Mouse (Mus musculus): ENCODE data around the gene Fam170b. TPM values are rescaled to one million over a fixed set of nuclear protein-coding genes. Genes with fewer than 3 reads are reported as not detected.

Gene Fam170b
- polyA plus RNA-seq, 1 experiment from 2014 or later: not detected

GRCm38 (mm10) chr14:32842052-32842451, 8.3 kb downstream of the Fam170b start:
- Histone ChIP-seq H3K4me2 (replicated peaks; ENCODE audit: low read depth, low read length) (no peak overlapping the region), H3K27me3 (ENCODE audit: control insufficient read depth, insufficient read depth, low read length) (no peaks in the 10 kb centered on the region), H3K36me3 (ENCODE audit: control insufficient read depth, insufficient read depth, low read length) (no peaks in the 10 kb centered on the region), H3K27ac (ENCODE audit: low read depth, low read length) (no peak overlapping the region), H3K9me3 (ENCODE audit: control insufficient read depth, low read length) (no peaks in the 10 kb centered on the region), H3K4me1 (replicated peaks; ENCODE audit: control insufficient read depth, insufficient read depth, low read length) (no peaks in the 10 kb centered on the region), H3K9ac (ENCODE audit: low read depth, low read length) (no peak overlapping the region), H3K4me3 (ENCODE audit: low read depth, low read length) (no peak overlapping the region)
- ATAC-seq (ENCODE audit: low FRiP score) (no peak), DNase-seq (ENCODE audit: low spot score) (no peak)

GRCm38 (mm10) chr14:32854059-32854458, 20.3 kb downstream of the Fam170b start:
- no peak for DNase-seq (ENCODE audit: low spot score)
- WGBS: 92% methylated on average over 4 of the region's 4 CpGs

GRCm38 (mm10) chr14:32856246-32856645, 22.5 kb downstream of the Fam170b start:
- WGBS: 44% methylated on average over 5 of the region's 5 CpGs
- DNase-seq (ENCODE audit: low spot score): no peak
- Histone ChIP-seq H3K4me3 (ENCODE audit: low read depth, low read length) (peak overlapping the region; percentile 47), H3K9me3 (ENCODE audit: control insufficient read depth, low read length) (no peaks in the 10 kb centered on the region), H3K27me3 (ENCODE audit: control insufficient read depth, insufficient read depth, low read length) (peaks cover 2% of the 10 kb centered on the region; the same call in 1 of the 2 replicates), H3K36me3 (ENCODE audit: control insufficient read depth, insufficient read depth, low read length) (no peaks in the 10 kb centered on the region), H3K4me2 (replicated peaks; ENCODE audit: low read depth, low read length) (peak overlapping the region; percentile 93), H3K9ac (ENCODE audit: low read depth, low read length) (no peak overlapping the region; the same call in 1 of the 2 replicates), H3K27ac (ENCODE audit: low read depth, low read length) (no peak overlapping the region), H3K4me1 (replicated peaks; ENCODE audit: control insufficient read depth, insufficient read depth, low read length) (0 out of 2 replicates have a peak, but pooled peaks cover 6% of the 10 kb centered on the region)
- ATAC-seq (ENCODE audit: low FRiP score): no peak

More at GRCm38 (mm10) chr14:32854059-32854458, 20.3 kb downstream of the Fam170b start:
- Histone ChIP-seq H3K4me3 (ENCODE audit: low read depth, low read length) (no peak overlapping the region), H3K9me3 (ENCODE audit: control insufficient read depth, low read length) (no peaks in the 10 kb centered on the region), H3K27ac (ENCODE audit: low read depth, low read length) (no peak overlapping the region), H3K9ac (ENCODE audit: low read depth, low read length) (no peak overlapping the region), H3K27me3 (ENCODE audit: control insufficient read depth, insufficient read depth, low read length) (peaks cover 2% of the 10 kb centered on the region; the same call in 1 of the 2 replicates), H3K4me1 (replicated peaks; ENCODE audit: control insufficient read depth, insufficient read depth, low read length) (0 out of 2 replicates have a peak, but pooled peaks cover 2% of the 10 kb centered on the region), H3K4me2 (replicated peaks; ENCODE audit: low read depth, low read length) (no peak overlapping the region), H3K36me3 (ENCODE audit: control insufficient read depth, insufficient read depth, low read length) (no peaks in the 10 kb centered on the region)
- no peak for ATAC-seq (ENCODE audit: low FRiP score)

- WGBS: under 1% methylated on average over 64 of the region's 68 CpGs
- peak; percentile 79 for ATAC-seq (ENCODE audit: low FRiP score)
Measured at GRCm38 (mm10) chr14:32856681-32857328, 23.0 kb downstream of the Fam170b start, which contains the start of gene Vstm4. TSS of gene Vstm4 (plus strand) at chr14:32856756.

GRCm38 (mm10) chr14:32858361-32858760, 24.6 kb downstream of the Fam170b start:
- no peaks in the 10 kb centered on the region for H3K36me3 ChIP-seq (ENCODE audit: control insufficient read depth, insufficient read depth, low read length)
- H3K9me3 ChIP-seq (ENCODE audit: control insufficient read depth, low read length): no peaks in the 10 kb centered on the region
- WGBS: 88% methylated on average over 10 of the region's 10 CpGs
- H3K27ac ChIP-seq (ENCODE audit: low read depth, low read length): no peak overlapping the region
- H3K4me3 ChIP-seq (ENCODE audit: low read depth, low read length): no peak overlapping the region
- DNase-seq (ENCODE audit: low spot score) (no peak), ATAC-seq (ENCODE audit: low FRiP score) (no peak)
- H3K9ac ChIP-seq (ENCODE audit: low read depth, low read length): no peak overlapping the region
- 0 out of 2 replicates have a peak, but pooled peaks cover 8% of the 10 kb centered on the region for H3K4me1 ChIP-seq (replicated peaks; ENCODE audit: control insufficient read depth, insufficient read depth, low read length)
- no peak overlapping the region for H3K4me2 ChIP-seq (replicated peaks; ENCODE audit: low read depth, low read length)
- peaks cover 2% of the 10 kb centered on the region; the same call in 1 of the 2 replicates for H3K27me3 ChIP-seq (ENCODE audit: control insufficient read depth, insufficient read depth, low read length)

More at GRCm38 (mm10) chr14:32856681-32857328, 23.0 kb downstream of the Fam170b start, which contains the start of gene Vstm4:
- Histone ChIP-seq H3K9me3 (ENCODE audit: control insufficient read depth, low read length) (no peaks in the 10 kb centered on the region), H3K27me3 (ENCODE audit: control insufficient read depth, insufficient read depth, low read length) (peaks cover 2% of the 10 kb centered on the region; the same call in 1 of the 2 replicates), H3K27ac (ENCODE audit: low read depth, low read length) (no peak within 1 kb of the TSS), H3K4me3 (ENCODE audit: low read depth, low read length) (peak within 1 kb of the TSS; percentile 47), H3K9ac (ENCODE audit: low read depth, low read length) (peak within 1 kb of the TSS; percentile 79), H3K4me2 (replicated peaks; ENCODE audit: low read depth, low read length) (peak within 1 kb of the TSS; percentile 93), H3K4me1 (replicated peaks; ENCODE audit: control insufficient read depth, insufficient read depth, low read length) (0 out of 2 replicates have a peak, but pooled peaks cover 8% of the 10 kb centered on the region), H3K36me3 (ENCODE audit: control insufficient read depth, insufficient read depth, low read length) (no peaks in the 10 kb centered on the region)
- DNase-seq (ENCODE audit: low spot score): peak; percentile 69

- no peak overlapping the region for H3K4me2 ChIP-seq (replicated peaks; ENCODE audit: low read depth, low read length)
- 0 out of 2 replicates have a peak, but pooled peaks cover 8% of the 10 kb centered on the region for H3K4me1 ChIP-seq (replicated peaks; ENCODE audit: control insufficient read depth, insufficient read depth, low read length)
- no peak for ATAC-seq (ENCODE audit: low FRiP score)
- no peak for DNase-seq (ENCODE audit: low spot score)
- WGBS: 79% methylated on average over 6 of the region's 6 CpGs
- H3K4me3 ChIP-seq (ENCODE audit: low read depth, low read length): no peak overlapping the region
- H3K36me3 ChIP-seq (ENCODE audit: control insufficient read depth, insufficient read depth, low read length): no peaks in the 10 kb centered on the region
- no peak overlapping the region for H3K27ac ChIP-seq (ENCODE audit: low read depth, low read length)
- no peaks in the 10 kb centered on the region for H3K9me3 ChIP-seq (ENCODE audit: control insufficient read depth, low read length)
- peaks cover 2% of the 10 kb centered on the region; the same call in 1 of the 2 replicates for H3K27me3 ChIP-seq (ENCODE audit: control insufficient read depth, insufficient read depth, low read length)
- no peak overlapping the region for H3K9ac ChIP-seq (ENCODE audit: low read depth, low read length)
Measured at GRCm38 (mm10) chr14:32858941-32859510, 25.3 kb downstream of the Fam170b start.

- Histone ChIP-seq H3K36me3 (ENCODE audit: control insufficient read depth, insufficient read depth, low read length) (no peaks in the 10 kb centered on the region), H3K9me3 (ENCODE audit: control insufficient read depth, low read length) (no peaks in the 10 kb centered on the region), H3K4me1 (replicated peaks; ENCODE audit: control insufficient read depth, insufficient read depth, low read length) (0 out of 2 replicates have a peak, but pooled peaks cover 8% of the 10 kb centered on the region), H3K4me3 (ENCODE audit: low read depth, low read length) (no peak overlapping the region), H3K27ac (ENCODE audit: low read depth, low read length) (no peak overlapping the region), H3K4me2 (replicated peaks; ENCODE audit: low read depth, low read length) (no peak overlapping the region), H3K27me3 (ENCODE audit: control insufficient read depth, insufficient read depth, low read length) (peaks cover 2% of the 10 kb centered on the region; the same call in 1 of the 2 replicates), H3K9ac (ENCODE audit: low read depth, low read length) (no peak overlapping the region)
- 54% methylated on average over 11 of the region's 11 CpGs for WGBS
- peak; percentile 55 for DNase-seq (ENCODE audit: low spot score)
- no peak for ATAC-seq (ENCODE audit: low FRiP score)
Measured at GRCm38 (mm10) chr14:32859831-32860569, 26.2 kb downstream of the Fam170b start.

- DNase-seq (ENCODE audit: low spot score) (no peak), ATAC-seq (ENCODE audit: low FRiP score) (no peak)
- Histone ChIP-seq H3K4me3 (ENCODE audit: low read depth, low read length) (no peak overlapping the region), H3K36me3 (ENCODE audit: control insufficient read depth, insufficient read depth, low read length) (no peaks in the 10 kb centered on the region), H3K9ac (ENCODE audit: low read depth, low read length) (no peak overlapping the region), H3K27ac (ENCODE audit: low read depth, low read length) (no peak overlapping the region), H3K4me2 (replicated peaks; ENCODE audit: low read depth, low read length) (no peak overlapping the region), H3K4me1 (replicated peaks; ENCODE audit: control insufficient read depth, insufficient read depth, low read length) (0 out of 2 replicates have a peak, but pooled peaks cover 8% of the 10 kb centered on the region), H3K27me3 (ENCODE audit: control insufficient read depth, insufficient read depth, low read length) (peaks cover 2% of the 10 kb centered on the region; the same call in 1 of the 2 replicates), H3K9me3 (ENCODE audit: control insufficient read depth, low read length) (no peaks in the 10 kb centered on the region)
- WGBS: 34% methylated on average over 6 of the region's 6 CpGs
Measured at GRCm38 (mm10) chr14:32861149-32861581, 27.4 kb downstream of the Fam170b start.

All from hindbrain, embryonic 11.5 days (tissue).